Mouse (Mus musculus): ENCODE data around the gene Stim1.

Gene Stim1

GRCm38 (mm10) chr7:102244782-102245535, 22.6 kb upstream of the Stim1 start:
- no peak for DNase-seq (ENCODE audit: low read depth, low spot score)
- no peaks in the 10 kb centered on the region for H3K27me3 ChIP-seq (ENCODE audit: control insufficient read depth, insufficient read depth, low read length, poor library complexity, severe bottlenecking)
- H3K36me3 ChIP-seq (ENCODE audit: control insufficient read depth, insufficient read depth, low read length, poor library complexity, severe bottlenecking), result peaks cover 2% of the 10 kb centered on the region

- Histone ChIP-seq H3K36me3 (ENCODE audit: control insufficient read depth, insufficient read depth, low read length, poor library complexity, severe bottlenecking) (peaks cover 2% of the 10 kb centered on the region), H3K27me3 (ENCODE audit: control insufficient read depth, insufficient read depth, low read length, poor library complexity, severe bottlenecking) (no peaks in the 10 kb centered on the region)
- peak; percentile 36 for DNase-seq (ENCODE audit: low read depth, low spot score)
These were observed 21.8 kb upstream of the Stim1 start for GRCm38 (mm10) chr7:102245775-102246174.

- no peak for DNase-seq (ENCODE audit: low read depth, low spot score)
- Histone ChIP-seq H3K36me3 (ENCODE audit: control insufficient read depth, insufficient read depth, low read length, poor library complexity, severe bottlenecking) (no peaks in the 10 kb centered on the region; the same call in 1 of the 2 replicates), H3K27me3 (ENCODE audit: control insufficient read depth, insufficient read depth, low read length, poor library complexity, severe bottlenecking) (no peaks in the 10 kb centered on the region)
These were observed 21.3 kb upstream of the Stim1 start for GRCm38 (mm10) chr7:102246265-102246664.

- H3K36me3 ChIP-seq (ENCODE audit: control insufficient read depth, insufficient read depth, low read length, poor library complexity, severe bottlenecking), result no peaks in the 10 kb centered on the region; the same call in 1 of the 2 replicates
- H3K27me3 ChIP-seq (ENCODE audit: control insufficient read depth, insufficient read depth, low read length, poor library complexity, severe bottlenecking), result no peaks in the 10 kb centered on the region
- no peak for DNase-seq (ENCODE audit: low read depth, low spot score)
These were observed 20.4 kb upstream of the Stim1 start for GRCm38 (mm10) chr7:102246956-102247797.

- Histone ChIP-seq H3K27me3 (ENCODE audit: control insufficient read depth, insufficient read depth, low read length, poor library complexity, severe bottlenecking) (no peaks in the 10 kb centered on the region), H3K36me3 (ENCODE audit: control insufficient read depth, insufficient read depth, low read length, poor library complexity, severe bottlenecking) (no peaks in the 10 kb centered on the region; the same call in 1 of the 2 replicates)
- peak; percentile 64 for DNase-seq (ENCODE audit: low read depth, low spot score)
These were observed 18.8 kb upstream of the Stim1 start for GRCm38 (mm10) chr7:102248691-102249404.

GRCm38 (mm10) chr7:102249531-102249895, 18.1 kb upstream of the Stim1 start:
- Histone ChIP-seq H3K27me3 (ENCODE audit: control insufficient read depth, insufficient read depth, low read length, poor library complexity, severe bottlenecking) (no peaks in the 10 kb centered on the region), H3K36me3 (ENCODE audit: control insufficient read depth, insufficient read depth, low read length, poor library complexity, severe bottlenecking) (no peaks in the 10 kb centered on the region; the same call in 1 of the 2 replicates)
- DNase-seq (ENCODE audit: low read depth, low spot score), result peak; percentile 71

GRCm38 (mm10) chr7:102249896-102250630, 17.5 kb upstream of the Stim1 start:
- H3K36me3 ChIP-seq (ENCODE audit: control insufficient read depth, insufficient read depth, low read length, poor library complexity, severe bottlenecking), result no peaks in the 10 kb centered on the region; the same call in 1 of the 2 replicates
- no peaks in the 10 kb centered on the region for H3K27me3 ChIP-seq (ENCODE audit: control insufficient read depth, insufficient read depth, low read length, poor library complexity, severe bottlenecking)
- peak; percentile 86 for DNase-seq (ENCODE audit: low read depth, low spot score)

- Histone ChIP-seq H3K36me3 (ENCODE audit: control insufficient read depth, insufficient read depth, low read length, poor library complexity, severe bottlenecking) (no peaks in the 10 kb centered on the region; the same call in 1 of the 2 replicates), H3K27me3 (ENCODE audit: control insufficient read depth, insufficient read depth, low read length, poor library complexity, severe bottlenecking) (no peaks in the 10 kb centered on the region)
- peak; percentile 94 for DNase-seq (ENCODE audit: low read depth, low spot score)
These were observed 16.9 kb upstream of the Stim1 start for GRCm38 (mm10) chr7:102250631-102251214.

- no peak for DNase-seq (ENCODE audit: low read depth, low spot score)
- H3K27me3 ChIP-seq (ENCODE audit: control insufficient read depth, insufficient read depth, low read length, poor library complexity, severe bottlenecking), result no peaks in the 10 kb centered on the region
- no peaks in the 10 kb centered on the region for H3K36me3 ChIP-seq (ENCODE audit: control insufficient read depth, insufficient read depth, low read length, poor library complexity, severe bottlenecking)
These were observed 14.0 kb upstream of the Stim1 start for GRCm38 (mm10) chr7:102253631-102254030.

GRCm38 (mm10) chr7:102255954-102256353, 11.7 kb upstream of the Stim1 start, which contains the start of gene Rhog:
Rhog (minus strand) TSS chr7:102256054.
- Histone ChIP-seq H3K36me3 (ENCODE audit: control insufficient read depth, insufficient read depth, low read length, poor library complexity, severe bottlenecking) (no peaks in the 10 kb centered on the region), H3K27me3 (ENCODE audit: control insufficient read depth, insufficient read depth, low read length, poor library complexity, severe bottlenecking) (no peaks in the 10 kb centered on the region)
- DNase-seq (ENCODE audit: low read depth, low spot score), result no peak

- Histone ChIP-seq H3K36me3 (ENCODE audit: control insufficient read depth, insufficient read depth, low read length, poor library complexity, severe bottlenecking) (no peaks in the 10 kb centered on the region), H3K27me3 (ENCODE audit: control insufficient read depth, insufficient read depth, low read length, poor library complexity, severe bottlenecking) (no peaks in the 10 kb centered on the region)
These were observed 11.0 kb upstream of the Stim1 start for GRCm38 (mm10) chr7:102256636-102257035.

GRCm38 (mm10) chr7:102258189-102258588, 9.4 kb upstream of the Stim1 start:
- no peaks in the 10 kb centered on the region for H3K27me3 ChIP-seq (ENCODE audit: control insufficient read depth, insufficient read depth, low read length, poor library complexity, severe bottlenecking)
- no peaks in the 10 kb centered on the region for H3K36me3 ChIP-seq (ENCODE audit: control insufficient read depth, insufficient read depth, low read length, poor library complexity, severe bottlenecking)
- DNase-seq (ENCODE audit: low read depth, low spot score), result peak; percentile 89

More at GRCm38 (mm10) chr7:102256636-102257035, 11.0 kb upstream of the Stim1 start:
- DNase-seq (ENCODE audit: low read depth, low spot score), result no peak

- no peak for DNase-seq (ENCODE audit: low read depth, low spot score)
- Histone ChIP-seq H3K27me3 (ENCODE audit: control insufficient read depth, insufficient read depth, low read length, poor library complexity, severe bottlenecking) (no peaks in the 10 kb centered on the region), H3K36me3 (ENCODE audit: control insufficient read depth, insufficient read depth, low read length, poor library complexity, severe bottlenecking) (no peaks in the 10 kb centered on the region)
These were observed 8.9 kb upstream of the Stim1 start for GRCm38 (mm10) chr7:102258753-102259152.

Data from splenic B cell, adult 2 months (primary cell).